In genomic region chr10:87860181-87861103, GRCm38 (mm10) we compare ENCODE assay signal across 8 mouse cellular contexts. TPM values are rescaled to one million over a fixed set of nuclear protein-coding genes. Genes with fewer than 3 reads are reported as not detected.
DNase-seq lines count a peak whose midpoint lies in the region; ATAC-seq and TF ChIP-seq lines count a peak whose summit lies in the region.

No protein-coding gene starts in this region.

- WGBS in lung, postnatal 0 days: 3% methylated on average over 30 of the region's 30 CpGs
- WGBS in stomach, embryonic 14.5 days: 2% methylated on average over 30 of the region's 30 CpGs

- H3K27me3 ChIP-seq in lung, postnatal 0 days (replicated peaks; ENCODE audit: insufficient read depth, low read length): peaks cover 9% of the 10 kb centered on the region; the same call in 1 of the 2 replicates
- no peaks in the 10 kb centered on the region for H3K27me3 ChIP-seq in stomach, embryonic 14.5 days (ENCODE audit: control insufficient read depth, insufficient read depth, low read length)

- ATAC-seq in granulocyte monocyte progenitor cell, adult 5-6 weeks (replicated peaks; ENCODE audit: poor library complexity, severe bottlenecking): 0 out of 2 replicates have a peak, but pooled peaks have one; percentile 10
- ATAC-seq in lung, postnatal 0 days: no peak
- ATAC-seq in stomach, embryonic 14.5 days (ENCODE audit: insufficient number of reproducible peaks, insufficient read depth, low FRiP score, low read depth): no peak

- H3K27ac ChIP-seq in cortical plate, adult 2 months (ENCODE audit: insufficient read depth, low read length): no peak overlapping the region
- H3K27ac ChIP-seq in lung, postnatal 0 days (ENCODE audit: low read length): no peak overlapping the region
- peak overlapping the region; percentile 98 for H3K27ac ChIP-seq in stomach, embryonic 14.5 days (ENCODE audit: low read length)

- H3K4me1 ChIP-seq in cortical plate, adult 2 months (ENCODE audit: control insufficient read depth, insufficient read depth, low read length): no peaks in the 10 kb centered on the region
- peaks cover 13% of the 10 kb centered on the region for H3K4me1 ChIP-seq in lung, postnatal 0 days (ENCODE audit: insufficient read depth, low read depth, low read length)
- H3K4me1 ChIP-seq in stomach, embryonic 14.5 days (ENCODE audit: control insufficient read depth, insufficient read depth, low read length): peaks cover 18% of the 10 kb centered on the region

- TF ChIP-seq EP300 in lung, postnatal 0 days (IDR thresholded peaks at IDR 0.05): no peak

- TF ChIP-seq CTCF in cortical plate, adult 2 months (IDR thresholded peaks at IDR 0.05; ENCODE audit: extremely low read depth, insufficient read depth, low read length): no peak
- no peak for TF ChIP-seq CTCF in lung, postnatal 0 days (IDR thresholded peaks at IDR 0.05)

- peak; percentile 93 for DNase-seq in heart, adult 11 months
- DNase-seq in heart, adult 8-10 months (ENCODE audit: low spot score): no peak
- peak; percentile 19 for DNase-seq in kidney, adult 11 months
- DNase-seq in lung, postnatal 0 days (ENCODE audit: low spot score): peak; percentile 14
- no peak for DNase-seq in cerebellum, adult 11-12 months

- H3K9ac ChIP-seq in lung, postnatal 0 days (replicated peaks; ENCODE audit: low read depth): peak overlapping the region; percentile 44
- peak overlapping the region; percentile 80 for H3K9ac ChIP-seq in stomach, embryonic 14.5 days (replicated peaks; ENCODE audit: low read depth, low read length)

- no peak for TF ChIP-seq POLR2A in cortical plate, adult 2 months (IDR thresholded peaks at IDR 0.05; ENCODE audit: extremely low read depth, insufficient read depth, low read length)

- no peaks in the 10 kb centered on the region for H3K36me3 ChIP-seq in lung, postnatal 0 days (ENCODE audit: insufficient read depth, low read length)
- H3K36me3 ChIP-seq in stomach, embryonic 14.5 days (ENCODE audit: control insufficient read depth, insufficient read depth, low read length): no peaks in the 10 kb centered on the region

- H3K4me2 ChIP-seq in lung, postnatal 0 days (replicated peaks; ENCODE audit: low read depth, low read length): peak overlapping the region; percentile 66
- H3K4me2 ChIP-seq in stomach, embryonic 14.5 days (replicated peaks; ENCODE audit: low read depth, low read length): peak overlapping the region; percentile 66

- H3K9me3 ChIP-seq in lung, postnatal 0 days (ENCODE audit: low read length): no peaks in the 10 kb centered on the region
- H3K9me3 ChIP-seq in stomach, embryonic 14.5 days (ENCODE audit: control insufficient read depth, low read depth, low read length): peaks cover 7% of the 10 kb centered on the region; the same call in 1 of the 2 replicates

- H3K4me3 ChIP-seq in cortical plate, adult 2 months (ENCODE audit: insufficient read depth, low read length): peak overlapping the region; percentile 30
- peak overlapping the region; percentile 42 for H3K4me3 ChIP-seq in lung, postnatal 0 days (ENCODE audit: low read depth, low read length)
- peak overlapping the region; percentile 65 for H3K4me3 ChIP-seq in stomach, embryonic 14.5 days (ENCODE audit: low read depth, low read length)

RNA-seq across cellular contexts. Expression of gene Igf1, which starts 2.4 kb away (rescaled TPM):
- total RNA-seq in heart, adult 8-10 months (2022): 1 to 10 TPM; 7.6 to 9.7 (median 8.2) TPM
- polyA plus RNA-seq in cortical plate, adult 2 months (2012; rRNA removed): 4.3 and 5.0 TPM in 2 replicates
- not detected in 2 replicates for total RNA-seq in granulocyte monocyte progenitor cell, adult 5-6 weeks (2014; fragmentation: Nextera tagmentation)
- 0.04 TPM in 1 of 2 replicates, not detected in the other for total RNA-seq in granulocyte monocyte progenitor cell, adult 5-6 weeks (2017)
- 20.5 and 25.0 TPM in 2 replicates for polyA plus RNA-seq in lung, postnatal 0 days (2015; fragmentation: Nextera tagmentation; extraction: Ambion mirVana)
- polyA plus RNA-seq in stomach, embryonic 14.5 days (2014; fragmentation: Nextera tagmentation; extraction: Ambion mirVana): 167 and 172 TPM in 2 replicates

Comparison
In these comparisons a context has a peak if more than half of its experiments do, and no peak if none do; other contexts are left out.
1. DNase-seq: peak in heart, adult 11 months (single experiment), kidney, adult 11 months (single experiment) and lung, postnatal 0 days (single experiment); none in heart, adult 8-10 months (single experiment) and cerebellum, adult 11-12 months (single experiment).
2. Peak in every context shown above with its lines, with median percentiles within 50 percentile points of each other: H3K4me3 ChIP-seq.